Mouse (Mus musculus) bone marrow macrophage, adult 2 months (primary cell): ENCODE data around the gene Xab2. TPM values are rescaled to one million over a fixed set of nuclear protein-coding genes. Genes with fewer than 3 reads are reported as not detected.
A peak's percentile ranks its signal among the peaks of the same experiment; 100 is the strongest.
"Not testable (repeated sequence)": the region's sequence is repeated elsewhere in the genome, so short reads cannot be mapped to it uniquely, and the experiment has no call there.

Experiments
- H3K27ac ChIP-seq: 2 replicates; pipeline ENCODE4 v1.5.1; 2012; ENCODE audit warnings: low read depth, low read length; ENCODE audit not compliant: insufficient read depth
- H3K4me1 ChIP-seq: 2 replicates; pipeline ENCODE4 v1.6.1; 2012; ENCODE audit warnings: low read length; ENCODE audit not compliant: control insufficient read depth, insufficient read depth
- H3K4me3 ChIP-seq: 2 replicates; pipeline ENCODE4 v1.5.1; 2012; ENCODE audit warnings: mild to moderate bottlenecking, low read length, moderate library complexity; ENCODE audit not compliant: insufficient read depth
- CTCF ChIP-seq: IDR thresholded peaks from 2 replicates; pipeline ENCODE4 v1.5.1; 2012; ENCODE audit warnings: low read depth, mild to moderate bottlenecking, low read length, moderate library complexity
- POLR2A ChIP-seq: IDR thresholded peaks from 2 replicates; pipeline ENCODE4 v1.6.1; 2012; ENCODE audit warnings: mild to moderate bottlenecking, low read depth, low read length, borderline replicate concordance
- polyA plus RNA-seq: library from polyadenylated mRNA; stranded (reverse); fragments of >200 nt; gene quantifications from 2 replicates; pipeline ENCODE4 v1.2.4, GENCODE M21; 2012; ENCODE audit not compliant: missing spikeins, insufficient read depth, insufficient read length

The Xab2 gene
- polyA plus RNA-seq, 1 experiment, result 36.4 TPM

- TF ChIP-seq CTCF (no peak), POLR2A (no peak)
- H3K4me1 ChIP-seq, result no peaks in the 10 kb centered on the region
- H3K27ac ChIP-seq, result no peak overlapping the region
- H3K4me3 ChIP-seq, result peak overlapping the region; percentile 59
Measured at GRCm38 (mm10) chr8:3587391-3588257, 33.5 kb downstream of the Xab2 start.

GRCm38 (mm10) chr8:3586993-3587390 is 34.1 kb downstream of the Xab2 start, which contains the start of gene Camsap3:
Gene Camsap3 (plus strand): TSS chr8:3587293.
- TF ChIP-seq POLR2A, result no peak
- TF ChIP-seq CTCF, result no peak
- no peaks in the 10 kb centered on the region for H3K4me1 ChIP-seq
- no peak within 1 kb of the TSS for H3K27ac ChIP-seq
- peak within 1 kb of the TSS; percentile 59 for H3K4me3 ChIP-seq

GRCm38 (mm10) chr8:3586452-3586851 is 34.7 kb downstream of the Xab2 start:
- TF ChIP-seq POLR2A, result no peak
- TF ChIP-seq CTCF, result no peak
- H3K4me3 ChIP-seq, result no peak overlapping the region
- H3K4me1 ChIP-seq, result no peaks in the 10 kb centered on the region
- no peak overlapping the region for H3K27ac ChIP-seq

GRCm38 (mm10) chr8:3581961-3582360 is 39.2 kb downstream of the Xab2 start:
- not testable (repeated sequence) for H3K27ac ChIP-seq, H3K4me1 ChIP-seq, H3K4me3 ChIP-seq

DNA sequence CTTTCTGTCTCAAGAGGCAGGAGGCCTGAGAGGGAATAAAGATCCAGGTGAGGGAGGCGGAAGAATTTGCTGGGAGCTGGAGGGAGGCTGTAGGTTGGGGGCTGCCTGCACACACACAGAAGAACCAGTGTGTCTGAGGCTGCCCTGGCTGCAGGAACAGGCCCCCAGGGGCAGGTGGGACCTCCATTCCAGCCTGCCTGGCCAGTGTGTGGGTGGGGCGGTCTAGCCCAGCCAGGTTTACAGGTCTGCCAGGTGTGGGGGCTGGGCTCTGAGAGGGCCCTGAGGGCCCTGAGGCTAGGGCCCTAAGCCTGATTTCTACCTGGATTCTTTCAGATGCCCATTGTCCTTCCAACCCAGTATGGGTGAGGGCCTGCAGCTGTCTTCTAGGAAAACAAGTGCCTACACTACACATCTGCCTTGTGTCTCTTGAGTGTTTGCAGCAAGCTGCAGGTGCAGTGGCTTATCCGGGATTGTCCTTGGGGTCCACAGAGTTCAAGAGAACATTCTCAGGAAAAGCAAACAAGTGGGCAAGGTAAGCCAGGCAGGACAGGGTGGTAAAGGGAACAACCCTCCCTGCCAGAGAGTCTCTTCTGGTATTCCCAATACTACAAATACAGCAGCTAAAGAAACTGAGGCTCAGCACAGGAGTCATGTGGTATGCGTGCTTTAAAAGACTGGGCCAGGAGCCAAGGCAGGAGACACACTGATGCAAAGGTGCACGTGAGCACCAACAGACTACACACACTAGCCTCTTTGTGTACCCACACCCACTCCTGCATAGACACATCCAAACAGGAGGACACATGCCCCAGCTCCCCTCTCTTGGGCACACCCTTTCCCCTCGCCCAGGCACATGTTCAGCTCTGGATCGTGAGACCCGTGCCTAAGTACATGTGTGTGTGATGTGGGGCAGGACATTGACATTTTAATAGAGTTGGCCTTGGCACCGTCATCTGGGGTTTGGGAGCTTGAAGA is 41.4 kb downstream of the Xab2 start:
- Histone ChIP-seq H3K27ac (no peak overlapping the region), H3K4me3 (no peak overlapping the region), H3K4me1 (no peaks in the 10 kb centered on the region)
- no peak for TF ChIP-seq CTCF
- no peak for TF ChIP-seq POLR2A

DNA sequence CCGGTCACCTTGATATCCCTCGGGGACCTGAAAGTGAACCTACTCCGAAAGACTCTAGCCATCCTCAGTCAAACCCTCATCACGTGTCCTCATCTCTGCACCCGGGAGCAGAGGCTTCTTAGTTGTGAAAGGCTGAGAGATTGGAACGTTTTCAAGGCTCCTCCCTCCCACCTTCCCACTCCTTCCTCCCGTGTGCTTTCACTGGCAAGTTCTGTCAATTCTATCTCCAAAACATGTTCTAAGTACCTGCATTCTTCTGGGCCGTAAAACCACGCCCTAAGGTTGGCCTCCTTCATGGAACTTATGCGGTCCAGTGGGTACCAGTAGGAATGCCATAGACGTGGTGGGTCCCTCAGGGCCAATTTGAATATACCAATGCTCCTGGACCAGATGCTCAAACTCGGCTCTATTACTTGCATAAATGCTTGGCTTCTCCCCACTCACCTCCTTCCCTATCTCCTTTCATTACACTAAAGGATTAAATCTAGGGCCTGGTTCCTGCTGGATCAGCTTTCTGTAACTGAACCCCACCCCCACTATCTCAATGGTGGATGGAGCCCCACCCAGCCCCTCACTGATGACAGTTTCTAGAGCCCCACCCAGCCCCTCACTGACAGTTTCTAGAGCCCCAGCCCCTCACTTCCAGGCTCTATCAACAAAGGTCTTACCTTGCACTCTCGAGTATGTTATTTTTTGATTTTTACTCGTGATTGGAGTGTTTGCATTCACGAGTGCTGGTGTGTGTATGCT is 44.7 kb downstream of the Xab2 start:
- Histone ChIP-seq H3K4me3 (no peak overlapping the region), H3K4me1 (no peaks in the 10 kb centered on the region), H3K27ac (no peak overlapping the region)
- TF ChIP-seq CTCF (no peak), POLR2A (no peak)

- H3K4me1 ChIP-seq, result no peaks in the 10 kb centered on the region
- no peak overlapping the region for H3K4me3 ChIP-seq
- H3K27ac ChIP-seq, result no peak overlapping the region
- TF ChIP-seq CTCF (no peak), POLR2A (no peak)
Measured at GRCm38 (mm10) chr8:3574546-3574945, 46.6 kb downstream of the Xab2 start.

DNA sequence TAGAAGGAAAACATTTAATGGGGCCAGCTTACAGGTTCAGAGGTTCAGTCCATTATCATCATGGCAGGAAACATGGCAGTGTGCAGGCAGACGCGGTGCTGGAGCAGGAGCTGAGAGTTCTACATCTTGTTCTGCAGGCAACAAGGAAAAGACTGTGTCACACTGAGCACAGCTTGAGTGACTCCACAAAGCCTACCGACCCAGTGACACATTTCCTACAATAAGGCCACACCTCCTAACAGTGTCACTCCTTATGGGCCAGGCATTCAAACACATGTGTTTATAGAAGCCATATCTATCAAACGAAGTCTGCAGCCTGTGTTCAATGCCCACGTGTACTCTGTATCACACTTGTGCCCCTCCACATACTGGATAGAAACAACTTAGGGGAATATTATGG is 51.3 kb downstream of the Xab2 start:
- no peaks in the 10 kb centered on the region for H3K4me1 ChIP-seq
- TF ChIP-seq POLR2A, result no peak
- no peak for TF ChIP-seq CTCF
- H3K27ac ChIP-seq, result no peak overlapping the region
- no peak overlapping the region for H3K4me3 ChIP-seq

DNA sequence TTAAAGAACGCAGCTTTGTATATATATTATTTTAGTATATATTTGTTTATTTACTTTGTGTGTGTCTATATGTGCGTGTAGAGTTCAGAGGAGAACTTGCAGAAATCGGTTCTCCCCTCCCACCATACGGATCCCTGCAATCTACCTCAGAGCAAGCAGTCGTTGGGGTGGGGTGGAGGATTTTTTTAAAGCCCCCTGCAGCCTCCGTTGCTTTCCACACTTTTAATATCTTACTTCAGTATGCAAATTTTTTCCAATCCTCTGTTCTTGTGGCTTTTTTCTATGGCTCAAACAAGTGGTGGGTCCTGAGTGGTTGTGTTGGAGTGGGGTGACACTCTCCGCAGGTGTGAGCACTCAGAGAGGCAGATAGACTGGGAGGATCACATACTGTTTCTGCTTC is 52.7 kb downstream of the Xab2 start:
- Histone ChIP-seq H3K4me1 (no peaks in the 10 kb centered on the region), H3K27ac (no peak overlapping the region), H3K4me3 (no peak overlapping the region)
- no peak for TF ChIP-seq CTCF
- TF ChIP-seq POLR2A, result no peak
